Mouse (Mus musculus) MEL-GATA-1-ER (cell line): ENCODE measurements at regions not wholly inside any gene's neighbourhood (a gene's known extent, or its start where the extent isn't known, plus 50 kb on each side); places are given as distances from the start of the nearest gene placed in this dataset.

Experiments used
- DNase-seq: peaks from one replicate; pipeline ENCODE4 v3.0.0-alpha.2; 2012; ENCODE audit warnings: low read depth; ENCODE audit errors: extremely low read depth

DNA sequence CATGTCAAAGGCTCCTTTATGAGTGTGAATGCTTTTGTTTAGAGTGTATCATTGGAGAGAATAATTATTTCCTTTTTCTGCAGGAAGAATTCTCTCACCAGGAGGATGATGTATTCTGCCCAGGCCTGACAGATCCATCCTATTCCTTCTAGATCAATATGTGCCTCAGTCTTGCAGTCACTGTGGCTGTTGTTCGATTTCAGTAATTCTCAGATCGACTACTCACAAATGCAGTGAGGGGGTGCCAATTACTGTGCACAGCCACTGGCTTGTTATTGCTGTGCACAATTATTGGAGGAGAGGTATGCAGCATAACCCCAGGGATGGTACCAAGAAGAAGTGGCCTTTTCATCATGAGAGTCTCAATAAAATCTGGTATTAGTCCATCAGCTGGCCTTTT lies 689.2 kb downstream of the Hdgfl1 start:
- no peak for DNase-seq

DNA sequence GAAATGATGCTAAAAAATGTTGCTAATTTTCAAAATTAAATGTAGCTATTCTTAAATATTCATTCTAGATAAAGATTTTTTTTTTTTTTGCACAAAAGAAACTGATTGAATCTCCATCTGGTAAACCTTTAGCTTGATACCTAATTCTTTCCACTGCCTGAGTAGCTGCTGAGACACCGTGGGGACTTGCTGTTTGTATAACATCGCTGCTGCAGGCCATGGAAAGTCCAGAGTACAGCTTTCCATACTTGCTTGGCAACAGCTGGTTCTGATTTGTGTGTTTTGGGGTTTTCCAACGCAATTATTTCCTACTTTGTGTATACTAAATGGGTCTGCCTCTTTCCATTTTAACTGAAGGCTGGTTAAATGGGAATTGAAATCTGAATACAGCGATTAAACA lies 689.7 kb downstream of the Hdgfl1 start:
- DNase-seq = no peak

DNA sequence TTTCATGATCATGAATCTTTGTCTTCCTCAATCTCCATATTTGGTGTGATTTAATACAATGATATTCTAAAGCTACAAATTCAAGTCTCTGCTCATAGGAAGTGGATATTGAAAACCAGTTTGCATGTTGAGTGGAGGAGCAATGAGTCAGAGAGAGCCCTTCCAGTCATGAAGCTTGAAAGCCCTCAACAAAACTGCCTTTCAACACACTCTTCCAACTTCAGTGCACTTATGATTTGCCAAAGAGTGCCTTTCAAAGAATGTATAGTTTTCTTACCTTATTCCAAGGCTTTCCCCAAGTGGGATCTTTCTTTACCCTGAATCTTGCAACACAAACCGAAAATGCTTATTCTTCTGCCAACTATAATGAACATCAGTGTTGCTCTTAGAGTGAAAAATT lies 690.6 kb downstream of the Hdgfl1 start:
- DNase-seq = no peak

DNA sequence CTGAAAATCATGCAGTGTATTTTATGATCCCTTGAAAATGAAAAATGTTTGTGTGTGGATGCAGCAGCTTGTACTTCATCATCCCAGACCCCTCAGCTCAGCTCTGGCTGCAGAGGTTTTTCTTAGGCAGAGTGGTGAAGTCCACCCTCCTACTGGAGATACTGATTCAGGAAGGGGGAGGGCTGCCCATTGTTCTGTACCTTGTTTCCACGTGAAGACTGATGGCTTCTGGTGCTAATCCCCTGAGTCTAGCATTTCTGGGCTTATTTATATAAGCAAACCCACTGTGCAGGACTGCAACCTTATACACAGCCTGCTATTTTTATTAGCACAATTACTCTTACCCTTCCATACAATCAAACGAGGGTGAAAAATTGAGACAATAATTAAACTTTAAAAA lies 708.6 kb downstream of the Hdgfl1 start:
- DNase-seq = no peak

DNA sequence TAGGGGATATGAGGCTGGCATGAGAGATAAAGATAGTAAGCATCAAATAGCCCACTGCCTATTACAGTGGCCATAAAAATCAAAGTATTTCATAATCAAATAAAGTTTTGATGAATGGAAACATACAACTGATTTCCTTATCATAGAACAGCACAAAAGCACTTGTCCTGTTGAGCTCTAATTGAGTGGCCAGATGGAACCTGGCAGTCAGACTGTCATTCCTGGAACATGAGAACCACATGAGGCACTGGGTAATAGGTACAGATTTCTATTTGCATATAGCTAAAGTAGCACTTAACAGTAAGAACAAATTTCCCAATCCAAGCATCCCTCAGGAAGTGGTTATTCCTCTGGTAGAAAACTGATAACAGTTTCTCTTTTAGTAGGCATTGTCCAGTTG lies 732.3 kb downstream of the Hdgfl1 start:
- no peak for DNase-seq

DNA sequence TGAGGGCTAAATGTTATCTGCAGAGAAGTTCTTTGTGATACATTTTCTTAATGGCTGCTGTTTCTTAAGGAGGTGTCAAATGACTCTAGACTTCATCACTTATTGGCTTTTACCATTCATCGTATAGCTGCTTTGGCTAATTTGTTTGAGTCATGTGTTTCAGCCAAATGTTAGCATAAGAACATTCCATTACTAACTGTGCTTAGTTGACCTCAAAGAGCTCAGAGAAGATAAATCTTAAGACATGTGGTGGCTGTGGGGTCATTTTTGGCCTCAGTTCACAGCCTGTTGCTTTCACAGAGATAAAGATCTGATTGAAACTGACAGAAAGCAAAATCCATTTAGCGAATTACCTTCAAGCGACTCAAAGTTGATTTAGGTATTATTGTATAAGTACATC lies 743.6 kb downstream of the Hdgfl1 start:
- DNase-seq = no peak

DNA sequence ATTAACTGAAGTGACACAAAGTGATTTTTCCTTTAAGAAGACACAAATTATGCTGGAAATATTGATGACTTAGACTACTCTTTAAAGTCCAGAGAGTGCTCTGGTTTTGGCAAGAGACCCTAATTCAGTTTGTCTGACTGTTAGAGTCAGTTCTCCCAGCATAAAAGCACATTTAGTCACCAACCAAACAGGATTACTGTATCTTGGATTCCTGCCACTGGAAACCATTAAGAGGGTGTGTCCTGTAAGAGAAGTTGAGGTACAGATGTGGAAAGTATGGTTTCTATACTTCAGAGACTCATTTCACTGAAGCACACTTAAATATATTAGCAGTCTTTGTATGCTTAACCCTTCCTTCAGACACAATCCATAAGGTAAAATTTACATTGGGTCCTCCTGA lies 745.3 kb downstream of the Hdgfl1 start:
- no peak for DNase-seq

DNA sequence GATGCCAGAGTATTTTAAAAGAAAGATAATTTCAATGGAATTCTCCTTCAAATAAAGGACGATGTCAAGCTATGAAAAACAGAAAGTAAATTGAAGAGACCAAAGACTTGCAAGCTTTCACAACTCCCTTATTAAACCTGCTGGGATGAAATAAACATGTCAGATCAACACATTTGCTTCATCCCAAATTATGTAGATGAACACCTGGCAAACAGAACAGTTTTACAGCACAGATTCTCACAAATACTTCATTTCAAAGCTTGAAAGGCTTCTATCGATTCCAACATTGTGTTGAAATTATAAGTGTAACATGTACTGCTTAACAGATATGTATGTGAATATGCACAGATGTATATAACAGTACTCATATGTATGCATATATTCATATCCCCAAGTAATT lies 749.5 kb downstream of the Hdgfl1 start:
- no peak for DNase-seq

DNA sequence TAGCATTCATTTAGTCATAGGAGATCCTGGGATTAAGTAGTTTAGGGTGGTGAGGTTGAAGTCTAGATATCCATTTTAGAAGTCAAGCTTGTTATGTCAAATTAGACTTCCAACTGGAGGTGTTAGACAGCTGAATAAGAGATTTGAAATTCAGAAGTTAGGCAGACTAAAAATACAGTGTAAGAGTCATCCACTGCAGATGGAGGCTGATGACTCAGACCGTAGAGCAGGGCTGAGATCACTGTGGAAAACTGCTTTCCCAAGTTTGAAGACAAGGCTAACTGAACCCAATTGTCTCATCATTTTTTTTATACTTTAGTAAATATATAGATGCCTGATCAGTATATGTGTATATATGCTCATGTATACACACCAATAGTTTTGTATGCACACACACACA lies 738.8 kb upstream of the Nrsn1 start:
- no peak for DNase-seq

DNA sequence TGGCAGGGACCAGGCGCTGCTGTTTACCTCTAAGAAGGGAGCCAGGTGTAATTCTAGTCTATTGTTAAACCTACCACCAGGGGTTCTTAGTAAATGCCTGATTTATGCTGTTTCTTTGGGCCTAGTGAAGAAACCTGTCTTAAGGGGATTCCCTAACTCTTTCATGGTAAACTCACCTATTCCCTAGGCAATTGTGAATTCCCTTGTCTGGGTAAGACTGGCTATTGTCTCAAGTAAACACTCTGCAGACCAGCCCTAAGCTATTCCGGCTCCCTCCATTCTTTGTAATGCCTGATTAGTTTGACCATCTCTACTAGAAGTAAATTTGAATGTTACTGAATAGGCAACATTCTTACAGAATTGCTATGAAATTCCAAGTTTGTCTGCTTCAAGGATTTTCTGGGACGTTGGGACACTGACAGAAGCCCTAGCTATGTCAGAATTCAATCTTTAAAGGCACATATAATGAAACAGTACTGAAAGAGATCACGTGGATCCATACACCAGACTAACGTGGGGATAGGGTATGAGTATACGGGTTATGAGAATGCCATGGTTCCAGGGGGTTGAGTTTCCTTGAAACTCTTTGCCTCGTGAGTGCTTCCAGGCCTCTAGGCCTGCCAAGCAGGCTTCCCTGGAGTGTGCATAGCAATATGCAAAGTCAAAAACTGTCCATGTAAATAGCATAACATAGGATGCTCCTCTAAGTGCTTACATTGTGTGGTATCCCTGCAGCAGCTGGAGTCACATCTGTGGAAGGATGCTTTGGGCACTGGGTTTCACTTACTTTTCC lies 734.7 kb upstream of the Nrsn1 start:
- DNase-seq = no peak

DNA sequence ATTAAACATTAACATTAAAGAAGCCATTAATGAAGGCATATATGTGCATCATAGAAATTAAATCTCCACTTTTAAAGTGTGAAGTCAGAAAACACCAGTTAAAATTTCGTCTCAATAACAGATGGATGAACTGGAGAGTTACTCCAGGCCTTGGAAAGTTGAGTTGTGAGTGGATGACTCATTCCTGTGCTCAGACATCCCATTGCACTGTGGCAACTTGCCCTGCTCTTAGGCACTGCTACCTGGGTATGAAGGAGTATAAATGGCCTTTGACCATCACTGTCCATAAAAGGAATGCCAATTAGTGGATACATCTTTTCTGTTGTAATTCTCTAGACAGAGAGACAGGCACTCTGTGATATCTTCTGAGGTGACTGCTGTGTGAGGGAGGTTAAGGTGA lies 723.2 kb upstream of the Nrsn1 start:
- no peak for DNase-seq

DNA sequence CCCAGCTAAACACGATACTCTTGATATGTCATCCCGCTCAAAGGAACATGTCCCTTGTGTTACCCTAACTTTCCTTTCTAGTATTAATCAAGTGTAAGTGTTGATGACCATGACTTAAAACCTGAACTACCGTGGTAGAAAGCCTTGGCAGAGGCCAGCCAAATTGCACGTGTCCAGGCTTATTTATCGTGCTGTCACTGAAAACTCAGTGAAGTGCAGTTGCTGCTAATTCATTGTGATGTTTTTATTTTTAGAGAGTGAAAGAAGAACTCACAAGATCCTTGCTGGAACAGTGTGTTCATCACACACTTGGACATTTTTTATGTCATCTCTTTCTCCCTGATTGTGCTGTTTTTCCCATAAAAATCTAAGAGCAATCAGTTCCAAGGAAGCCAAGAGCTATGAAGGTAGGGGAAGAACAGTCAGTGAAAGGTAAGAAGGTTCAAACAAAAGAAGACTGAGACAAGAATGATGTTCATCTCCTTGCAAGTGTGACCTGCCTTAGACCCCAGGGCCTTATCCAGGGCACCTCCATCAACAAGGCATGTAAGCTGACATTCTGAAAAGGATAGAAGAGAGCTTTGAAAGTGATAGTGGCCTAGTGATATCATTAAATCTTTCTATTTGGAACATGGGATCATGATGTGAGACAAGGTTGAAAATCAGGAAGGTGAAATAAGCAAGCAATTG lies 718.9 kb upstream of the Nrsn1 start:
- DNase-seq = no peak

DNA sequence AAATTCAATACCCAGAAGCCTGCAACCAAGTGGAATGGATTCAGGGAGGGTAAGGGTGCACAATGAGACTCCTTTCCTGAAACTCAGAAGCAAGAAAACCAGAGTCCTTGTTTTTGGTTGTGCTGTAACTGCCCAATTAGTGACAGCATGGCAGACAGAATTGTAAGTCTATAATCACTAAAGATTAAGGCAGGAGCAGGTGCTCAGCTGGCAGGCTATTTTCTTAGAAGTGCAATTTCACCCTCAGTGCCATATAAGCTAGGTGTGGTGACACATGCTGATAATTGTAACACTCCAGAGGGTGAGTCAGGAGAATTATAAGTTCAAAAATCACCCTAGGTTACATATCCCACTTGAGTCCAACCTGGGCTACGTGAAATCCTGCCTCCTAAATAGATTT lies 714.2 kb upstream of the Nrsn1 start:
- DNase-seq = no peak

DNA sequence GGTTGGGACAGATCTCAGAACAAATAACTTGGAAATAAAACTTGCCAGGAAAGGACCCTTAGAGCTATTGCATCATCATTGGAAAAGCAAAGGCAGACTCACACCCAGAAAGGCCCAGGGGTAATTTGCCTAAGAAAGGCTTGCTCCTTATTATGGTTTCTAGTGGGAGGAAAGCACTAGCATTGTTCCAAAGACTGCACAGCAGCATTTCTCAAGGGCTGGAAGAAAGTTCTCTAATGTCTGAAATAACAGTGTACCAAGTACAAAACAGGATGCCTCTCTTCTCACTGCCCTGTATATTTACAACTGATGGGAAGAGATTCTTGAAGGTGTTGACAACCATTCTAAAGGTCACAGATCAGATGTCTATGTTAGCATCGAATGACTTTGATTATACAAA lies 713.4 kb upstream of the Nrsn1 start:
- no peak for DNase-seq

DNA sequence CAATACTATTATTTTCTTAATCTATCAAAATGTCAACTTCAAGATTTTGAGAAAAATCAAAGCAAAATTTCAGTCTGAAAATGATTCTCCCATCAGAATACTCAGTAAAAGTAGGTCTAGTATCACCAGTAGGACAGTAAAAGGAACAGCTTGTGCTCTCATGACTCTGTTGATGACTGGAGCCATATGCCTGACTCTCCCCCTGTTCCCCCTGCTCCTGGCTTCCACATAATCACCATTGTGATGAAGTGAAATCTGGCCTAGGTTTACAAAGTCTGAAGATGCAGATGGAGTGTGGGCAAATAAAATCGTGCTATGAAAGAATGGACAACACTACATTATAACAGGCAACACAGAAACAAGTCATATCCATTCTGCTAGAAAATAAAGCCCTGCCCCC lies 708.3 kb upstream of the Nrsn1 start:
- DNase-seq = no peak

DNA sequence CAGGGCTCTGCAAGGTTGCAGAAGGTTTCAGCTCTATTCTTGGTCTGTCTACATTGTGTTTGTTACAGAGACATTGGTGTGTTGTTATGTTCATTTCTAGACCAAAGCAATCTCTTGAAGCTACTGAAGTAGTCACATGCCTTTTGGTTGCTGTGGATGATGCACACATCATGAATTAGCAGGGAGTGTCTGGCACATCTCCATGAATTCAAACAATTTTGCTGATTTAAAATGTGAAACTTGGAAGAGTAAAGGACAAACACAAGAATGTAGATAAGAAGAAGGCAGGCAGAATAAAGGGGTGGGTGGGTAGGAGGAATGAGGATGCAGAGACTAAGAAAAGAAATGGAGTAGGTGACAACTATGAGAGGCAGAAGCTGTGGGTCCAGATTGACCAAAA lies 688.3 kb upstream of the Nrsn1 start:
- DNase-seq = no peak

DNA sequence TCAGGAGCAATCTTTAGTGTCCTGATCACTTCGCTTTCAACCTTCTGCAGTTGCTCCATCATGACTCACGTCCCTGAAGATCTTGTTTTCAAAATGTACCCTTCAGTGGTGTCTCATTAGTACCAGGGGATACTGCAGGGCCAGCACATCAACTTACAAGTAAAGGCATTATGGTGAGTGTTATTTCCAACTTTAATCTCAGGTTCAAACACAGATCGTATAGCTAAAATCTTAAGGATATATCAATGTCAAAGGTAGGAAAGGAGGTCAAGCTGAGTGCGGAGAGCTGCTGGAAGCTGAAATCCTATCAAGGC lies 687.8 kb upstream of the Nrsn1 start:
- DNase-seq = no peak

DNA sequence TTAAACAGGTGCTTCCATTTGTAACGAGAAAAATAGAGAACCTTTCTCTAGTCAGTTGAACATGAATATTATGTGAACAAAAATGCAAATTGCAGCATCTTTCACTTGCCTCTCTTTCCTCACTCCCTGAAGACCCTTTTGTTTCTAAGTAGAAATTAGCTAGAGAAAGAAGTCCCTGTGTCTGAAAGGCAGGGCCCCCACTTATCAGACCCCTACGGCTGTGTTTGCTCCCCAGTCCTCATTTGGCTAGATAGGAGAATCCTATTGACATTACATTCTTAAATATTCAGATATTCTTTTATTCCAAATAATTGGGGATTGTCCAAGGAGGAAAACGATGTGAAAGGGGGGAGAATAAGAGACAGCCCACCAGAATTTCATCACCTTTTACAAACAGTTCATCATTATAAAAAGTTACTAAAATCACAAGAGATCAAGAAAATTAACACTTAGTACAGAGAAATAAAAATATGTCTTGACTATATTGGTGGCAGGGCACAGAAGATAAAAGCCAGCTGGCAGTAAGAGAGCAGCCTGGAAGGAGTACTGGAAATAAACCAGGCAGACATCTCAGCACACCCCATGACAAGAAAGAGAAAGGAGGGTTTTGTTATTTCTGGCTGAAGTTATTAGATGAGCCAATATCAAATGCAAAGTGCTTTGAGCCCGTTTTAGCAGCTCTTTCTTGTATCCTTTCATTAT lies 687.3 kb upstream of the Nrsn1 start:
- DNase-seq = no peak

DNA sequence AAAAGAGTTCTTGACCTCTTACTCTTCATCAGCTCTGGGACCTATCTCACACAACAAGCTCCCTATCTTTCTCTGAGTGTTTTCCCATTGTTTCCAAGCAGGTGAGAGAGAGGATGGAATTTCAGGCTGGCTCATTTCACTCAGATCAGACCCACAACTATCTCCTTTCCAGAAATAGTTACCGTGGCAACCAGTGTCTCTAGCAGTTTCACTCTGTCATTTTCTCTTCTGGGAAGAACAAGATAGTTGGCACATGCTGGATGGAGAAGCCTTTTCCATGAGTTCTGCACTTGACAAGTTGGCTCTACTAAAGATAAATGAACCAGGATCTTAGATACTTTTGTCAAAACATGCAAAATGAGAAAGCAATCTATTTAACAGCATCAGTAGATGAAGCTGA lies 667.3 kb upstream of the Nrsn1 start:
- DNase-seq = no peak

DNA sequence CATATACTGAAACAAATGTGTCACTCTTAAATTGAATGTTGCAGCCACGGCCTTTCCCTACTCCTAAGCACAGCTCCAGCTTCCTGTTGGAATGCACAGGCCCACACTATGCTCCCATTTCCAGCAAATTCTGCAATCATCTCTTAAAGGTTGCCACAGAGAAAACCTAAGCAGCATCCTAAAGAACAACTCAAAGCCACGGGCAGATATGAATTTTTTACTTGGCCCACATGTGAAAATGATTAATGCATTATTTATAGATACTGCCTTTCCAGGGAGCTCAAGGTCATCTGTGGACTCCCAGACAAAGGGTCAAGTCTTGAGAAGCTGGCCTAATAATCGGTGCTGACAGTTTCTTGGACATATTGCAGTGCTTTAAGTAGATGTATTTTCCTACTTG lies 663.5 kb upstream of the Nrsn1 start:
- no peak for DNase-seq

DNA sequence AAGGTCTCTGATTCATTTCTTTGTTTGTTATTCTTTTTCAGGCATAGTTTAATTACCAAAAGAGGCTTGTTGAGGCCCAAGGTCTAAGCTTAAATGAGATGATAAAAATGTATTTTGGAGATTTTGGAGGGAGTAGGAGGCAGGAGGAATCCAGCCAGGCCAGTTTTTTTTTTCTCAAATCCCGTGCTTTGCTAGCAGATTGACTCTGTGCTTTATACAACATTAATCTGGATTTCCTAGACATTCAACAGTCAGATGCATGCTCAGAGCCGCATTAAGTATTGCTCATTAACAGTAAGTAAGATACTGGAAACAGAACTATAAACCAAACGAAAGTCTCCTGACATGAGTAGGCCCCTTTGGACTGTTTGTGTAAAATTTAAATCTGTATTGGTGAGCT lies 662.9 kb upstream of the Nrsn1 start:
- no peak for DNase-seq

DNA sequence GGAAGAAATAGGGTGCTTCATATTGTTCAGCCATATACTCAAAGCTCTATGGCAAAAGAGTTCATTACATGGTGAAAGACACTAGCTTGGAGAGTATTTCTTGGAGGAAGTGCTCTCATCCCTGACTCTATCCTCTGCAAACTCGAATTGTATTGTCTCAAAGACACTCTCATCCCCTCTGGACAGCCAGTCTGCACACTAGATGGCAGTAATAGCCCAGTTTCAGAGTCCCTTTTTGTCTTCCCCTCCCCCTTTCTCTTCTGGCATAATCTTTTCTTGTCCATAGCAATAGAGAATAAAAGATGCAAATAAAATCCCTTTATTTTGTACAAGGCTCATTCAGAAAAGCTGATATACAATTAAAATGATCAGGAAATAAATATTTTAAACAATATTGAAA lies 662.5 kb upstream of the Nrsn1 start:
- no peak for DNase-seq

DNA sequence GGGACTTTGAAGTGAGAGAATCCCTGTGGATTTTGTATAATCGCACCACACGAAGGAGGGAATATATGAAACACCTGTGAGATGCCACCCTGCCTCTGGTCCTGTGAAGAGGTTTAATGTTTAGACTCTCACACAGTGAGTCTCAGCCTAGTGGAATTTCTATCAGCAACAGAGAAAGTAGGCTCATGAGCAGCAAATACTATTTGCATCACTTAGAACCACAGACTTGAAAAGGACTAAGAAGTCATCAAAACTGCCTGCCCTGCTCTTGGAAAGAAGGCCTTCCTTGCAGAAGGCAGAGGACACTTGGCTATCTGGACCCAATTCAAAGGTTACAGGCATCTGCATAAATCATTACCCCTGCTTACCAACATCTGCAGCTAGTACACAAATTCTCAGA lies 662.1 kb upstream of the Nrsn1 start:
- no peak for DNase-seq
